8 mouse cellular contexts compared by ENCODE assay signal in genomic region chr2:18693871-18694610, GRCm38 (mm10). TPM values are rescaled to one million over a fixed set of nuclear protein-coding genes. Genes with fewer than 3 reads are reported as not detected.
DNase-seq lines count a peak whose midpoint lies in the region; ATAC-seq and TF ChIP-seq lines count a peak whose summit lies in the region.

TSS of gene Spag6 (plus strand) at chr2:18694032.

- peak in 1 of 2 experiments; percentile 76; a peak in 3 of 4 replicates for TF ChIP-seq POLR2A in MEL (IDR thresholded peaks at IDR 0.05; ENCODE audit: control insufficient read depth in 1 of 2, insufficient read depth in 1 of 2, low read depth in 1 of 2, low read length in 2 of 2, poor library complexity in 1 of 2)

- H3K27me3 ChIP-seq in MEL (ENCODE audit: control insufficient read depth in 1 of 2, insufficient read depth in 2 of 2, low read length in 2 of 2) = peaks cover 3 to 9% of the 10 kb centered on the region in 2 experiments
- peaks cover 68% of the 10 kb centered on the region for H3K27me3 ChIP-seq in forebrain, postnatal 0 days (ENCODE audit: insufficient read depth, low read length)
- H3K27me3 ChIP-seq in hindbrain, embryonic 10.5 days (ENCODE audit: insufficient read depth, poor library complexity, severe bottlenecking) = peaks cover 92% of the 10 kb centered on the region

- peak within 1 kb of the TSS; percentile 82 for H3K4me2 ChIP-seq in forebrain, postnatal 0 days (ENCODE audit: low read depth)

- TF ChIP-seq RAD21 in MEL (IDR thresholded peaks at IDR 0.05; ENCODE audit: low read depth, low read length) = no peak; the same call in 1 of the 2 replicates

- no peak for TF ChIP-seq CTCF in MEL (IDR thresholded peaks at IDR 0.05 in 2 of 3, conservative IDR thresholded peaks at IDR 0.05 in 1 of 3; ENCODE audit: control insufficient read depth in 1 of 3, insufficient read depth in 1 of 3, low read depth in 2 of 3, low read length in 3 of 3, poor library complexity in 1 of 3, severe bottlenecking in 1 of 3)
- no peak for TF ChIP-seq CTCF in forebrain, postnatal 0 days (IDR thresholded peaks at IDR 0.05; ENCODE audit: low read depth)

- H3K36me3 ChIP-seq in MEL (ENCODE audit: control insufficient read depth in 1 of 2, insufficient read depth in 2 of 2, low read length in 2 of 2) = no peaks in the 10 kb centered on the region; a peak in 1 of 4 replicates
- no peaks in the 10 kb centered on the region for H3K36me3 ChIP-seq in forebrain, postnatal 0 days (ENCODE audit: insufficient read depth)
- H3K36me3 ChIP-seq in hindbrain, embryonic 10.5 days = no peaks in the 10 kb centered on the region

- WGBS in forebrain, postnatal 0 days = 3% methylated on average over 60 of the region's 61 CpGs
- under 1% methylated on average over 61 of the region's 61 CpGs for WGBS in hindbrain, embryonic 10.5 days

- TF ChIP-seq EP300 in MEL (IDR thresholded peaks at IDR 0.05; ENCODE audit: low read depth in 1 of 2, low read length in 2 of 2) = peak; percentile 12 to 48; a peak in 1 of 4 replicates

- H3K79me2 ChIP-seq in MEL (ENCODE audit: control insufficient read depth, insufficient read depth, low read length, poor library complexity) = peaks cover 6% of the 10 kb centered on the region; the same call in 1 of the 2 replicates

- no peaks in the 10 kb centered on the region for H3K9me3 ChIP-seq in MEL (replicated peaks; ENCODE audit: insufficient read depth, low read length)
- no peaks in the 10 kb centered on the region for H3K9me3 ChIP-seq in forebrain, postnatal 0 days (ENCODE audit: low read length)
- 0 out of 2 replicates have a peak, but pooled peaks cover 3% of the 10 kb centered on the region for H3K9me3 ChIP-seq in hindbrain, embryonic 10.5 days

- H3K9ac ChIP-seq in MEL (ENCODE audit: control insufficient read depth, low read depth, low read length, poor library complexity, severe bottlenecking) = peak within 1 kb of the TSS; percentile 92
- peak within 1 kb of the TSS; percentile 52 for H3K9ac ChIP-seq in forebrain, postnatal 0 days

- peak within 1 kb of the TSS; percentile 49 for H3K27ac ChIP-seq in MEL (ENCODE audit: control insufficient read depth, low read depth, low read length)
- H3K27ac ChIP-seq in forebrain, postnatal 0 days (ENCODE audit: low read depth, low read length) = no peak within 1 kb of the TSS; the same call in 1 of the 2 replicates
- H3K27ac ChIP-seq in hindbrain, embryonic 10.5 days = peak within 1 kb of the TSS; percentile 93

- peak; percentile 54 for ATAC-seq in forebrain, postnatal 0 days

- peak within 1 kb of the TSS; percentile 90 to 97 for H3K4me3 ChIP-seq in MEL (ENCODE audit: control insufficient read depth in 1 of 2, insufficient read depth in 1 of 2, low read depth in 2 of 2, low read length in 2 of 2)
- peak within 1 kb of the TSS; percentile 46 for H3K4me3 ChIP-seq in forebrain, postnatal 0 days (ENCODE audit: low read depth, low read length)
- H3K4me3 ChIP-seq in hindbrain, embryonic 10.5 days = peak within 1 kb of the TSS; percentile 75

- H3K4me1 ChIP-seq in MEL (ENCODE audit: control insufficient read depth in 1 of 2, insufficient read depth in 2 of 2, low read length in 2 of 2) = peaks cover 0 to 2% of the 10 kb centered on the region in 2 experiments; a peak in 1 of 4 replicates
- 0 out of 2 replicates have a peak, but pooled peaks cover 5% of the 10 kb centered on the region for H3K4me1 ChIP-seq in forebrain, postnatal 0 days (ENCODE audit: insufficient read depth)
- H3K4me1 ChIP-seq in hindbrain, embryonic 10.5 days (replicated peaks) = peaks cover 39% of the 10 kb centered on the region

- peak; percentile 82 for DNase-seq in MEL (ENCODE audit: low read depth, low spot score)
- DNase-seq in cerebellum, adult 11 months = peak; percentile 81
- peak; percentile 74 for DNase-seq in forebrain, postnatal 0 days
- DNase-seq in hindbrain, embryonic 10.5 days (ENCODE audit: low spot score) = peak; percentile 88
- DNase-seq in layer of hippocampus, postnatal 10 days (ENCODE audit: low spot score in 2 of 2) = peak; percentile 69 to 75
- peak; percentile 63 for DNase-seq in lung, postnatal 25 days (ENCODE audit: low spot score)
- DNase-seq in ovary, postnatal 36 days (ENCODE audit: low spot score) = peak; percentile 79
- DNase-seq in urinary bladder, postnatal 10 days (ENCODE audit: low spot score) = peak; percentile 20

TF ChIP-seq in MEL, 35 proteins besides CTCF, POLR2A, EP300 and RAD21:
- TF ChIP-seq ELF1 (IDR thresholded peaks at IDR 0.05; ENCODE audit: low read depth, low read length) (0 out of 2 replicates have a peak, but pooled peaks have one; percentile 10), TBP (IDR thresholded peaks at IDR 0.05; ENCODE audit: low read depth, low read length) (peak; percentile 63; the same call in 1 of the 2 replicates), POLR2AphosphoS2 (IDR thresholded peaks at IDR 0.05; ENCODE audit: low read length) (no peak), NELFE (IDR thresholded peaks at IDR 0.05; ENCODE audit: low read depth, low read length) (peak; percentile 77), HCFC1 (IDR thresholded peaks at IDR 0.05; ENCODE audit: low read depth, low read length) (peak; percentile 10; the same call in 1 of the 2 replicates), TAL1 (IDR thresholded peaks at IDR 0.05; ENCODE audit: low read length) (no peak), ETS1 (IDR thresholded peaks at IDR 0.05; ENCODE audit: low read depth, low read length) (no peak), ZKSCAN1 (IDR thresholded peaks at IDR 0.05; ENCODE audit: low read depth, low read length) (peak; percentile 75; the same call in 1 of the 2 replicates), ZNF384 (IDR thresholded peaks at IDR 0.05; ENCODE audit: low read depth, low read length) (peak; percentile 100), MAX (IDR thresholded peaks at IDR 0.05; ENCODE audit: low read length) (no peak; the same call in 1 of the 2 replicates), NRF1 (IDR thresholded peaks at IDR 0.05; ENCODE audit: insufficient read depth, low read depth, low read length, poor library complexity, severe bottlenecking) (peak; percentile 93), SIN3A (IDR thresholded peaks at IDR 0.05; ENCODE audit: low read length) (peak; percentile 58; the same call in 1 of the 2 replicates), RCOR1 (IDR thresholded peaks at IDR 0.05; ENCODE audit: low read depth, low read length) (peak; percentile 97), UBTF (IDR thresholded peaks at IDR 0.05; ENCODE audit: borderline replicate concordance, insufficient read depth, low read depth, low read length) (peak; percentile 78; the same call in 1 of the 2 replicates), USF1 (IDR thresholded peaks at IDR 0.05; ENCODE audit: low read depth, low read length) (peak; percentile 46; the same call in 1 of the 2 replicates), CHD2 (IDR thresholded peaks at IDR 0.05; ENCODE audit: low read length) (no peak), MAZ (IDR thresholded peaks at IDR 0.05; ENCODE audit: low read depth, low read length) (no peak), MAFK (IDR thresholded peaks at IDR 0.05; ENCODE audit: borderline replicate concordance, low read depth, low read length) (peak; percentile 27; the same call in 1 of the 2 replicates)

RNA-seq across cellular contexts. Expression of gene Spag6, which starts in this region (rescaled TPM):
- 0.26 TPM in 1 of 2 replicates, not detected in the other for total RNA-seq in MEL (2012; rRNA removed)
- under 1 TPM in 1 of 2 experiments, not detected in 1; 0.10 TPM for polyA plus RNA-seq in MEL (2012; ENCODE audit: insufficient read depth in 1 of 2, insufficient read length in 2 of 2, low read depth in 1 of 2, low replicate concordance in 2 of 2, missing spikeins in 1 of 2)
- total RNA-seq in forebrain, postnatal 0 days (2014; rRNA removed) = not detected in 2 replicates
- polyA plus RNA-seq in forebrain, postnatal 0 days (2015; fragmentation: Nextera tagmentation; extraction: Ambion mirVana) = 0.06 and 0.21 TPM in 2 replicates
- 0.46 and 0.59 TPM in 2 replicates for polyA plus RNA-seq in hindbrain, embryonic 10.5 days (2016; fragmentation: Nextera tagmentation; extraction: Ambion mirVana)
- 1 to 10 TPM in 1 of 2 experiments, under 1 TPM in 1; 0.91 to 1.6 TPM for total RNA-seq in layer of hippocampus, postnatal 10 days (2021)

Comparison
In these comparisons a context has a peak if more than half of its experiments do, and no peak if none do; other contexts are left out.
1. Peak in DNase-seq, H3K4me3 ChIP-seq, H3K27ac ChIP-seq and H3K9ac ChIP-seq in MEL; RNA of the gene not detected or under 1 TPM.
2. Peak in DNase-seq, ATAC-seq, H3K4me3 ChIP-seq, H3K9ac ChIP-seq and H3K4me2 ChIP-seq in forebrain, postnatal 0 days; RNA of the gene not detected or under 1 TPM.
3. Peak in DNase-seq, H3K4me3 ChIP-seq and H3K27ac ChIP-seq in hindbrain, embryonic 10.5 days; RNA of the gene not detected or under 1 TPM.
4. DNase-seq: peak in every context shown above with its lines; median percentile 88 in hindbrain, embryonic 10.5 days; 82 in MEL; 81 in cerebellum, adult 11 months; 79 in ovary, postnatal 36 days; 74 in forebrain, postnatal 0 days; 72 in layer of hippocampus, postnatal 10 days; 63 in lung, postnatal 25 days; 20 in urinary bladder, postnatal 10 days.